Mouse (Mus musculus) kidney, embryonic 15.5 days (tissue): ENCODE measurements at regions not wholly inside any gene's neighbourhood (a gene's known extent, or its start where the extent isn't known, plus 50 kb on each side); places are given as distances from the start of the nearest gene placed in this dataset.

Experiments used
- ATAC-seq: fragments of 200-750 bp; cut with Nextera tagmentation; replicated peaks from 2 replicates; pipeline ENCODE4 v1.8.0; 2017; ENCODE audit warnings: moderate TSS enrichment; ENCODE audit not compliant: low FRiP score
- H3K27ac ChIP-seq: fragments of 300-500 bp; sonication (generic); 2 replicates; pipeline ENCODE4 v1.5.1; 2015; ENCODE audit warnings: mild to moderate bottlenecking, inconsistent platforms
- H3K27me3 ChIP-seq: fragments of 300-500 bp; sonication (generic); 2 replicates; pipeline ENCODE4 v1.6.1; 2015; ENCODE audit warnings: inconsistent platforms
- H3K36me3 ChIP-seq: fragments of 300-500 bp; sonication (generic); 2 replicates; pipeline ENCODE4 v1.6.1; 2015; ENCODE audit warnings: inconsistent platforms
- H3K4me1 ChIP-seq: fragments of 300-500 bp; sonication (generic); 2 replicates; pipeline ENCODE4 v1.6.1; 2015; ENCODE audit warnings: inconsistent platforms
- H3K4me2 ChIP-seq: fragments of 300-500 bp; sonication (generic); 2 replicates; pipeline ENCODE4 v1.6.1; 2015; ENCODE audit warnings: moderate library complexity, mild to moderate bottlenecking, inconsistent platforms
- H3K4me3 ChIP-seq: fragments of 300-500 bp; sonication (generic); replicated peaks from 2 replicates; pipeline ENCODE4 v1.5.1; 2015; ENCODE audit warnings: mild to moderate bottlenecking, inconsistent platforms
- H3K9ac ChIP-seq: fragments of 300-500 bp; sonication (generic); 2 replicates; pipeline ENCODE4 v1.6.1; 2015; ENCODE audit warnings: mild to moderate bottlenecking, inconsistent platforms
- H3K9me3 ChIP-seq: fragments of 300-500 bp; sonication (generic); replicated peaks from 2 replicates; pipeline ENCODE4 v1.6.1; 2016; ENCODE audit warnings: inconsistent platforms
- WGBS: fragments of 180-500 bp; shearing (Covaris S2); methylation state at CpG from one replicate; pipeline ENCODE4 v1.1.7; 2015; ENCODE audit warnings: mixed read lengths; 5-methylcytosine and 5-hydroxymethylcytosine counted together

DNA sequence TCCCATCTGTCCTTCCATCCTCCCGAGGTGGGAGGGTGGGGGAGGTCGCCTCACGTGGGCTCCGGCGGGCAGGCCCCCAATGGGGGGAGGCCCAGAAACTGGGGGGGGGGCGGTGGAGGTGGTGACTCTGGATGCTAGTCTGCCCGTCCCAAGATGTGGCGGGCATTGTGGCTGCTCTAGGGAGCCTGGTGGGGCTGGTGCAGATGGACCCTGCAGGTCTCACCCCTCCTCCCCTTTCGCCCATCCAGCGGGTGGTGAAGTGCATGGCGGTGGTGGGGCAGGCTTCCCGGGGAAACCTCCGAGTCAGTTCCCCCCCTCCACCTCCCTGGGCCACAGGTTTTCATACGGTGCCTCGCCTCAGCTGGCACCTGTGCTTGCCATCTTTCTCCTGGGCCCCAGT, 88.6 kb downstream of the Inhba start:
- Histone ChIP-seq H3K27me3 (no peaks in the 10 kb centered on the region), H3K4me2 (no peak overlapping the region), H3K36me3 (no peaks in the 10 kb centered on the region), H3K9ac (no peak overlapping the region), H3K9me3 (peaks cover 6% of the 10 kb centered on the region), H3K27ac (no peak overlapping the region), H3K4me3 (no peak overlapping the region), H3K4me1 (no peaks in the 10 kb centered on the region)
- 85% methylated on average over 15 of the region's 15 CpGs for WGBS
- no peak for ATAC-seq

DNA sequence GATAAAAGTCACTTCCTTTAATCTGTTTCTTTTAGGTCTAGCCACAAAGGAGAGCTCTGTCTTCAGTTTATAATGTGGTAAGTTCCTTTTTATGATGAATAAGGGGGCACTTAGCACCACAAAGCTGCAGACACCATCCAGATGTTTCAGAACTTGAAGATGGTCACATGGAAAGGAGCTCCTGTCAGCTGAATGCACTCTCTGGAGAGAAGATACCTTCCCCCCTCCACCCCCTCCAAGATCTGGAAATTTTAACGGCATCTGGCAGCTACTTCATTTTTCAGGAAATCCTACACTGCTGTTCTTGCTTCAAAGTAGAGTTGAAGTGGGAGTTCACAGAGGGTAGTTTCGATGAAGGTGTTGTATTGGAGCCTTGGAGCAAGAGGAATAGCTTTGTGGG, 103.2 kb downstream of the Inhba start:
- no peak overlapping the region for H3K27ac ChIP-seq
- H3K4me2 ChIP-seq: no peak overlapping the region
- 47% methylated on average over 2 of the region's 2 CpGs for WGBS
- no peak overlapping the region for H3K4me3 ChIP-seq
- H3K27me3 ChIP-seq: no peaks in the 10 kb centered on the region
- H3K36me3 ChIP-seq: no peaks in the 10 kb centered on the region
- no peak for ATAC-seq
- H3K4me1 ChIP-seq: no peaks in the 10 kb centered on the region
- H3K9me3 ChIP-seq: no peaks in the 10 kb centered on the region
- no peak overlapping the region for H3K9ac ChIP-seq

DNA sequence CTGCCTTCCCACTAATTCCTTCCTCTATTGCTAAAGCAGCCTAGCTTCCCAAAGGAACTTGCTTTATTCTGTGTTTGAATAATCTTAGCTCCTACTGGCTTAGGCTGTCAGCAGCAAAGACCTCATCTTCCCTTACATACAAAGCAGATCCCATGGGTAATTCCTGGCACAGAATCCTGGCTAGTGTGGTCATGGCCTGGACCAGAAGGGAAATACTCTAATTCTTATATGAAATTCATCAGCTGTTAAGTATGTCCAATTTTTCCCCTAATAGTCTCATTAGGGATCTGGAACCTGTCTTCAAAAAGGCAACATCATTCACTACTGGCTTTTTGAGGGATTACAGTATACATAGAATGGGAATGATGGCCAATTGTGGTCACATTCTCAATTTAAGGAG, 135.0 kb downstream of the Inhba start:
- Histone ChIP-seq H3K27me3 (no peaks in the 10 kb centered on the region), H3K4me2 (no peak overlapping the region), H3K36me3 (no peaks in the 10 kb centered on the region), H3K4me3 (no peak overlapping the region), H3K9ac (no peak overlapping the region), H3K9me3 (no peaks in the 10 kb centered on the region), H3K27ac (no peak overlapping the region), H3K4me1 (no peaks in the 10 kb centered on the region)
- no peak for ATAC-seq

DNA sequence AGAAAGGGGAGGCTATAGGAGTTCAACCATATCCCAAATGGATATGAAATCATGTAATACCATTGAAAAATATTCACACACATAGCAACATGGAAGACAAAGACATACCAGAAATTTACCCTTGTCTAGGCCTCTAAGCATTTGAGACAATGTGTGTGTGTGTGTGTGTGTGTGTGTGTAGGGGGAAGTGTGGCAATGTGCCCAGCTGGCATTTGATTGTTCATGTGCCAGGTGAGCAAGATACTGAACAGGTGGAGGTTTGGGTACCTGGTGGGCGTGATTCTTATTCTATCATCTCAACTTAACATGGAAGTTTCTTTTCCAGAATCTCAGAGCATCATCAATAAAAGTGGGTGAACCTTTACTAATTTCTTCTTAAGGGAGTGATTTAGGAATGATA, 143.3 kb downstream of the Inhba start:
- H3K27ac ChIP-seq: no peak overlapping the region
- H3K9ac ChIP-seq: no peak overlapping the region
- H3K4me3 ChIP-seq: no peak overlapping the region
- H3K4me2 ChIP-seq: no peak overlapping the region
- no peaks in the 10 kb centered on the region for H3K36me3 ChIP-seq
- no peaks in the 10 kb centered on the region for H3K9me3 ChIP-seq
- 79% methylated on average over 1 of the region's 1 CpGs for WGBS
- ATAC-seq: no peak
- no peaks in the 10 kb centered on the region for H3K4me1 ChIP-seq
- H3K27me3 ChIP-seq: no peaks in the 10 kb centered on the region

DNA sequence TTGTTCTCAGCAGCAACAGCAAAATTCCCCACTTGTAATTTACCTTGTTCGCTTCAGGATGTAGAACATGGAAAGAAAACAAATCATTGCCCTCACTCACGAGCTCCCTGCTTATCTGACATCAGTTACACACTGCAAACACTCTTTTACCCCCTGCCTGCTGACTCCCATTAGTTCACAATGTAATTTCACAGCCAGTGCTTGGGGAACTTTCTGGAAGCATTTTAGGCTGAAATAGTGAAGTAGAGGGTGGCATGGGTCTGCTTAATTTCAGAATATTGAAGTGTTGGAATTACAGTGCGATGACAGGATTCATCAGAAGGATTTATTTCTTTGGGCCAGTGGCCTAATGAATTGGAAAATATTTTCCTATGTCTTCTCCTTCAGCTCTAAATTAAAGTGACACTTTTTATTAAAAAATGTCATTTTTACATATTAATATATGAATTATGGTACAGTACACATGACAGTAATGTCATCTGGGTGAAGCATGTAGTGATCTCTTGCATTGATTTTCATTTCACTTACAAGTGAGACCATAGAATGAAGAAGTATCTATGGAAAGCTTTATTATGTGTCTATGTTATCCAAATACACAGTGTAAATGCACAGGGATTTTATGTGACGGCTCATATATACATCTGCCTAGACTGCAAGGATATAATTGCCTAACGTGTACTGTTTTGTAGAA, 153.7 kb downstream of the Inhba start:
- H3K4me3 ChIP-seq: no peak overlapping the region
- no peak for ATAC-seq
- 56% methylated on average over 5 of the region's 5 CpGs for WGBS
- H3K9me3 ChIP-seq: no peaks in the 10 kb centered on the region
- no peaks in the 10 kb centered on the region for H3K27me3 ChIP-seq
- H3K27ac ChIP-seq: no peak overlapping the region
- no peaks in the 10 kb centered on the region for H3K4me1 ChIP-seq
- no peak overlapping the region for H3K4me2 ChIP-seq
- no peaks in the 10 kb centered on the region for H3K36me3 ChIP-seq
- no peak overlapping the region for H3K9ac ChIP-seq

DNA sequence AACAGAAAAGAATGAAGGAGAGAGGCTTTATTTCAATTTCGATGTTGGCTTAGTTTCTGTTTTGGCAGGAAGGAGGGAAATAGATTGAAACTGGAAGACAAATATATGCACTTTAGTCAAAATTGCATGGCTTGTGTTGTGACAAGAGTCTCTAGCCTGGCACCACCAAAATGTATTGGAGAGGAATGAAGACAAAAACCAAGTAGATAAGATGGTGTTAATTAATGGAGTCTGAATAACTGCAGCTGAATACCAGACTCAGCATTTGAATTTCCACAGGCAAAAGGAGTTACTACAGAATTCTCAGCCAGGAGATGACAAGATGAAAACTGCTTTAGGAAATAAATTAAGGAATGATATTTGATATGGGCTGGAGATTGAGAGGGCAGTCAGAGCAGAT, 185.0 kb downstream of the Inhba start:
- Histone ChIP-seq H3K4me2 (no peak overlapping the region), H3K36me3 (no peaks in the 10 kb centered on the region), H3K9me3 (no peaks in the 10 kb centered on the region), H3K9ac (no peak overlapping the region), H3K27ac (no peak overlapping the region), H3K4me3 (no peak overlapping the region), H3K27me3 (no peaks in the 10 kb centered on the region), H3K4me1 (no peaks in the 10 kb centered on the region)
- WGBS: 85% methylated on average over 1 of the region's 1 CpGs
- ATAC-seq: no peak

DNA sequence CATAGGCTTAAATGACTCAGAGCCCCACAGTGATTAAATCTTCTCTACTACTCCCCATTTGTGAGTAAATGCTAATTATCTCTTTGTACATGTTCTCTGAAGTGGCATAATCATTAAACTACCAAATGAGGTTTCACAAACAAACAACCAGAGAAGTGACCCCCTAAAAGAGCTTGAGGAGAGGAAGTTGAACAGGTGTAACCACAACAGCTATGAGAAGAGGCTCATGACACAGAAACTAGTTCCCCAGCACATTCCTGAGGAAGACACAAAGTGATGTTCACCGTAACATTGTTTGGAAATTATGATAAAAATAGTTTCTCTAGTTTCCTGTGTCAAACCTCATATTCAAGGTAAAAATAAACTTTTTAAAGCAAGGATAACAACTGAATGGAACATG, 188.4 kb downstream of the Inhba start:
- H3K9ac ChIP-seq: no peak overlapping the region
- no peaks in the 10 kb centered on the region for H3K4me1 ChIP-seq
- 88% methylated on average over 1 of the region's 1 CpGs for WGBS
- no peaks in the 10 kb centered on the region for H3K27me3 ChIP-seq
- H3K27ac ChIP-seq: no peak overlapping the region
- no peak overlapping the region for H3K4me2 ChIP-seq
- H3K4me3 ChIP-seq: no peak overlapping the region
- no peaks in the 10 kb centered on the region for H3K36me3 ChIP-seq
- no peak for ATAC-seq
- H3K9me3 ChIP-seq: no peaks in the 10 kb centered on the region

DNA sequence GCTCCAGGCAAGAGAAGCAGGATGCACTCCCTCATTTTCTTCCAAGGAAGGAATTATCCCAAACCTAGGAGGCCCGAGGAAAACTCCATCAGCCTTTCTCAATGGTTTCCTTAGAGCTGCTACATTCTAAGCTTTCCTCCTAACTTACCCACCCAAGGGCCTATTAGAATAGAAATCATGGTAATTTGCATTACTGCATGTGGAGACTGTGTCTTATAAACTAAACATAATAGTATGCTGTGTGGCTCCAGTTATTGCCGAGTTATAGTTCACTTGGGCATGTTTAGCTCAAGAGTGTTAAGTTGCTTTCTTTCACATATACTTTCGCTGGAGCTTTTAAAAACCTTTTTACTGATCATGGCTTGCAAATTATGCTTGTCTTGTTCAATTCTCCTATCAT, 191.5 kb downstream of the Inhba start:
- WGBS: 87% methylated on average over 3 of the region's 3 CpGs
- H3K9me3 ChIP-seq: no peaks in the 10 kb centered on the region
- H3K27ac ChIP-seq: no peak overlapping the region
- no peak overlapping the region for H3K4me2 ChIP-seq
- no peaks in the 10 kb centered on the region for H3K27me3 ChIP-seq
- H3K36me3 ChIP-seq: no peaks in the 10 kb centered on the region
- no peak overlapping the region for H3K4me3 ChIP-seq
- ATAC-seq: no peak
- no peaks in the 10 kb centered on the region for H3K4me1 ChIP-seq
- H3K9ac ChIP-seq: no peak overlapping the region

DNA sequence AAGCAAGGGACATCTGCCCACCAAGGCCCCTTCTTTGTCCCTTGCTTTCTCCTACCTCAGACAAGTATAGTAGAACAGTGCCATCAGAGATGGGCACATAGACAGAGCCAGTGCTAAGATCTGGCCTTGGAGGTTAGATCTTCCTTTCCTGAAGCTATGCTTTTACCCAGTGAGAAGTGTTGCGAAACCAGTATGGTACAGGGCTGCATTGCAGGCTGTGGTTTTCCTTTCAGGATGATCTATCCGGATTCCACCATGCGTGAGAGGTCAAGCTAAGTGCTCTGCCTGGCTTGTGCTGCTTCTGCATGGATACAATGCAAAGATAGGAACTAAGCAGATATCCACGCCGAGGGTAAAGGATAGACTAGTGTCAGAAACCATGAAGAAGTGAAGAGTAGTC, 192.4 kb downstream of the Inhba start:
- Histone ChIP-seq H3K4me1 (no peaks in the 10 kb centered on the region), H3K27me3 (no peaks in the 10 kb centered on the region), H3K4me2 (no peak overlapping the region), H3K27ac (no peak overlapping the region), H3K36me3 (no peaks in the 10 kb centered on the region), H3K4me3 (no peak overlapping the region), H3K9ac (no peak overlapping the region), H3K9me3 (no peaks in the 10 kb centered on the region)
- WGBS: 88% methylated on average over 5 of the region's 5 CpGs
- ATAC-seq: no peak

DNA sequence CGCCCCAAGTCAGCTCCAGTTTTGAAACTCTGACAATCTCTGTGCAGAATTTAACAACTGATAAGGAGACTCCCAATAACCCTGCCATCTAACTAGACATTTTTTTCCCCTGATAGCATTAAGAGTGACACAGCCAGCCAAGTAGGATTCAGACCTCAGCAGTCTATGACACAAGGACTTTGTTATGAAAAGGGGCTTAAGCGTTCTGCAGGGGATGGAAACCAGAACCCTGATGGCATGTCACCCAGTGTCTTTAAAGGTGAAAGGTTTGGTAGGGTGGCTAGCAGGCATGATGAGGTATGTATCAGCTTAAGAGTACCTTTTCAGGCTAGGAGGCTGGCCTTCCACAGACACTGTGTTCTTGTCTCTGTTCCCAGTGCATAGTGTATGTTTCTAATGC, 199.8 kb downstream of the Inhba start:
- H3K36me3 ChIP-seq: no peaks in the 10 kb centered on the region
- H3K4me2 ChIP-seq: no peak overlapping the region
- no peak overlapping the region for H3K4me3 ChIP-seq
- 81% methylated on average over 2 of the region's 2 CpGs for WGBS
- no peak overlapping the region for H3K27ac ChIP-seq
- H3K9me3 ChIP-seq: no peaks in the 10 kb centered on the region
- no peak for ATAC-seq
- no peak overlapping the region for H3K9ac ChIP-seq
- no peaks in the 10 kb centered on the region for H3K27me3 ChIP-seq
- H3K4me1 ChIP-seq: no peaks in the 10 kb centered on the region

DNA sequence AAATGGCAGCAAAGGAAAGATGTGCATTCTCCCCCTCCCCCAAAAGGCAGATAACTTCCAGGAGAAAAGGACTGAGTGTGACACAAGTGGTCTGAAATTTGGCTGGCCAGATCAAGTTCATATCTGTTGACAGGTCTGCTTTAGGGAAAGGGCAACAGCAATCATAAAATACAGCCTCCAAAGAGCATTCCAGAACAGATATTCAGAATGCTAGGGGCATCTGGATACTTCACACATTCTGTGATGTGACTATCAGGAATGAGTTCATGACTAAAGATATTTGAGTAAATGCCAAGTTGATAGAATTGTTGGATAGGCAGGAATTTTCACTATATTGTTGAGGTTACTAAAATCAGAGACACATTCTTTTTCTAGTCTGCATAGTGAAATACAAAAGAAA, 208.2 kb downstream of the Inhba start:
- ATAC-seq: no peak
- H3K27me3 ChIP-seq: no peaks in the 10 kb centered on the region
- no peak overlapping the region for H3K27ac ChIP-seq
- H3K4me2 ChIP-seq: no peak overlapping the region
- no peaks in the 10 kb centered on the region for H3K9me3 ChIP-seq
- no peaks in the 10 kb centered on the region for H3K4me1 ChIP-seq
- no peak overlapping the region for H3K9ac ChIP-seq
- H3K36me3 ChIP-seq: no peaks in the 10 kb centered on the region
- no peak overlapping the region for H3K4me3 ChIP-seq

DNA sequence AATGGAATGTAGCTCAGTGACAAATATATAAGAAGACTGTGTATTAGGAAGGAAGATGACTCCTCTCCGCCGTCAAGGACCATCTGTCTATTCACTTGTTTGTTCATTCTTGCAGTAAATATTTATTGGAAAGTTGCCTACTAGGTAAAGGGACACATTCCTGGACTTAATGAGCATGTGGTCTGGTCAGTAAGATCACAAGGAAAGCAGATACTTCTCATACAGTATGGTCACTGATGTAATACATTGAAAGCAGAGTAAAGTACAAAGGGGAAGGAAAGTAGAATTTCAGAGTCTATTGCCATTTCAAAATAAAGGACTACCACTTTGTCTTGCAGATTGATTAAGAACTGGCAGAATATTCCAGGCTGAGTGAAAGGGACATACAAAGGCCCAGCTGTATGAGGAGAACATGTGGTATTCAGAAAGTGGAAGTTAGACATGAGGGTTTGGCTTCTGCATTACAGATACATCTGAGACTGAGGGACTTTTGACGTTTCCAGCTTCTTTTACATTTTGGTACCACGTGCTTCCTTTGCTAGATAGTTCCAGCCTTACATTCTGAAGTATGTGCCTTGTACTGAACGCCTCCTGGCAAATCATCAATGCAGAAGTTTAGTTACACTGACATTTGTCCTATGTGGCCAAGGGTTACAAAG, 211.4 kb downstream of the Inhba start:
- WGBS: 81% methylated on average over 5 of the region's 5 CpGs
- H3K4me3 ChIP-seq: no peak overlapping the region
- no peaks in the 10 kb centered on the region for H3K27me3 ChIP-seq
- no peak for ATAC-seq
- H3K4me2 ChIP-seq: no peak overlapping the region
- H3K9me3 ChIP-seq: no peaks in the 10 kb centered on the region
- no peak overlapping the region for H3K9ac ChIP-seq
- H3K4me1 ChIP-seq: no peaks in the 10 kb centered on the region
- H3K36me3 ChIP-seq: no peaks in the 10 kb centered on the region
- H3K27ac ChIP-seq: no peak overlapping the region

DNA sequence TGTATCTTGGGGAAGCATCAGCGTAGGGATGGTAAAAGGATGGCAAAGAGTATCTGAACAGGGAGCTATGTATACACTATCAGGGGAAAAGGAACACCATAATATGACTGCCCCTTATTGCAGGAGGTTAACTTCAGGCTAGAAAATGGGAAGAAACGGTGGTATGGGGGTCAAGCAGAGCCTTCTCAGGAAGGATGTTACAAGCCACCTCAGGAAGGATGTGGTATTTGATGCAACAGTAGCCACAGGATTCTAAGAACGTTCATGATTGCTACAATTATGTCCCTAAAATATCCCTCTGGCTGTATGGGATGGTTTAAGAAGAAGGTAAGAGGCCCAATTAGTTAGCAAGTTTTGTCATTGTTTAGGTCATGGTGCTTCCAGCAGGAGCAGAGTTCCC, 249.5 kb downstream of the Inhba start:
- no peak overlapping the region for H3K27ac ChIP-seq
- H3K36me3 ChIP-seq: no peaks in the 10 kb centered on the region
- H3K4me2 ChIP-seq: no peak overlapping the region
- H3K27me3 ChIP-seq: no peaks in the 10 kb centered on the region
- no peak overlapping the region for H3K9ac ChIP-seq
- H3K4me3 ChIP-seq: no peak overlapping the region
- H3K9me3 ChIP-seq: no peaks in the 10 kb centered on the region
- ATAC-seq: no peak
- no peaks in the 10 kb centered on the region for H3K4me1 ChIP-seq
- 74% methylated on average over 3 of the region's 3 CpGs for WGBS
